Mouse (Mus musculus): ENCODE measurements at regions not wholly inside any gene's neighbourhood (a gene's known extent, or its start where the extent isn't known, plus 50 kb on each side); places are given as distances from the start of the nearest gene placed in this dataset.

DNA sequence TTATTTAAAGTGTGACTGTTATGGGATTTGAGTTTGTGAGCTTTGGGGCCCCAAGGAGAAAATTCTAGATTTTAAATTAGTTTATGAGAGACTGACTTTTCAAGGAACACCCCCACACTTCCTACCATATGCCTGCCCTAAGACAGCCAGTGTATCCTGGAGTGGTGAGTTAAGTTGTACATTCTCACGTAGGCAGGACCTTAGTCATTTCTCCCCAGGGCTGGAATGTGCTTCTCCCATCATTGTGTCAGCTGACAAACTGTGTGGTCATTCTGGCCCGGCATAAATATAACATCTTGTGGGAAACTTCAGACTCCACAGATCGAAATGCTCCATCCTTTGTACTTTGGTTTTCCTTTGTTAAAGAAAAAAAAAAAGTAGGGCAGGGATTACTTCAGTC, 73.1 kb upstream of the Tfpi start:
- no peak for ATAC-seq (replicated peaks; ENCODE audit: poor library complexity, severe bottlenecking)

GRCm38 (mm10) chr2:84548625-84549024, 72.0 kb upstream of the Tfpi start:
- no peak for ATAC-seq (replicated peaks; ENCODE audit: poor library complexity, severe bottlenecking)

GRCm38 (mm10) chr2:84545676-84546075, 69.1 kb upstream of the Tfpi start:
- ATAC-seq (replicated peaks; ENCODE audit: poor library complexity, severe bottlenecking) = no peak

DNA sequence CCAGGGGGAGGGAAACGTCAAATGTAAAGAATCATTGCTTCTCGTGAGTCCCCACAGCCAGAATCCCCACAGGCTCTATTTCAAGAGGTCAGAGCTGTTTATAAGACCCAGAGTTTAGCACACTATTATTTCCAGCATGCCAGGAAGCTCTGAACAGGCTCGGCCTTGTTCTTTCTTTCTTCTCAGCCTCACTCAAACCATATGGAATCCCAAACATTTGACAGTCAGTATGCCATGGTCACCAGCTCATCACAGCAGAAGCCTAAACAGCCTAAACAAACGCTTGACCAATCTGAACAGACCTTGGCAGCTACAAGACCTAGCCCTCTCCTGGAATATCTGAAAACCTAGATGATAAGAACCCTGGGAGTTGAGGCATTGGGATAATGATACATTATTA, 68.2 kb upstream of the Tfpi start:
- ATAC-seq (replicated peaks; ENCODE audit: poor library complexity, severe bottlenecking) = no peak

- no peak for ATAC-seq (replicated peaks; ENCODE audit: poor library complexity, severe bottlenecking)
Measured at GRCm38 (mm10) chr2:84544146-84544545, 67.6 kb upstream of the Tfpi start.

DNA sequence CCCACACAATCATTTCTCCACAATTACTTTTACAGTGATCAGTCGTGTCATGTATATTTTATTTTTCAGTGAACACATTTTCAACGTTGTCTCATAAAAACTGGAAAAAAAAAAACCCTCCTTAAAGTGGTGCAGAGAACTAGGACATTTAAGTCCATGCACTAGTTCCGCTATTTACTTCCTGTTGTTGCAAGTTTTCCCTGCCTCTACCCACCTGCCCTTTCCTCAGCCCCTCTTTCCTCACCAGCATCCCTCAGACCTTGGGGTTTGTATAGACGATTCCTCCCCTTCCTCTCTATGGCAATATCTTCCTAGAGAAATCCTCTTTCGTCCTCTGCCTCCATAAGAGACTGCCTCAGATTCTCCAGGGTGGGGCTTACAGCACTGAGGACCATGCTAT, 64.9 kb upstream of the Tfpi start:
- ATAC-seq (replicated peaks; ENCODE audit: poor library complexity, severe bottlenecking) = peak; percentile 96

DNA sequence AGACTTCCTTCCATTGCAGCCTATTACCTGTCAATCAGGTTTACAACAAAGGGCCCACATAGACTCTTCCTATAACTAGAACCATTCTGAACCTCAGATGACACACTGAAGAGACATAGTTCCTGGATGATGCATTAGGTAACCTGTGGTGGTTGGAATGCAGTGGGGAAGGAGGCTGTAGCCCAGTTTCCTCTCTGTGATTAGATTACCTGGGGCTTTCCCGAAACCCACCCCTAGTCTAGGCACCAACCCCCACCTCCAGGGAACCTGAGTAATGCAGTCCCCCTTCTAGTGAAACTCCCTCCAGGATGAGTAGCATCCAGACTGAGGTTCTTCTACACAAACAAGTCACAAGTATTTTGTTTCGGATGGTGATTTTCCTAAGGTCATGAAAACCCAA, 62.5 kb upstream of the Tfpi start:
- ATAC-seq (replicated peaks; ENCODE audit: poor library complexity, severe bottlenecking) = no peak

DNA sequence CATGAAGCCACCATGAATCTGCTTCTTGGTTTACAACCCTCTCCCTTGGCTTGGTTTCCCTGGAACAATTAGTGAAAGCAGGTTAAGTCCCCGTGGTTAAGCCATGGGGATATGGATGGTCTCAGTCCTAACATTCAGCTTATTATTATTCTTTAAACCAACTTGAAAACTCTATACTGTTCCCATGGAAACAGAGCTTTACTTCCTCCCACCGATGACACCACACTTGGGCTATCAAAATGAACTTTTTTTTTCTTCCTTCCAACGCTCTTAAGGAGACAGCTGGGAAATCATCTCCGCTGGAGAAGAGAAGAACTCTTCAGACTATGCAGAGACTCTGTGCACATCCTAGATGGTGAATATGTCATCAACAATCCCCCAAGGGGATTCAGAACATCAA, 61.4 kb upstream of the Tfpi start:
- ATAC-seq (replicated peaks; ENCODE audit: poor library complexity, severe bottlenecking) = peak; percentile 39; the same call in 1 of the 2 replicates

DNA sequence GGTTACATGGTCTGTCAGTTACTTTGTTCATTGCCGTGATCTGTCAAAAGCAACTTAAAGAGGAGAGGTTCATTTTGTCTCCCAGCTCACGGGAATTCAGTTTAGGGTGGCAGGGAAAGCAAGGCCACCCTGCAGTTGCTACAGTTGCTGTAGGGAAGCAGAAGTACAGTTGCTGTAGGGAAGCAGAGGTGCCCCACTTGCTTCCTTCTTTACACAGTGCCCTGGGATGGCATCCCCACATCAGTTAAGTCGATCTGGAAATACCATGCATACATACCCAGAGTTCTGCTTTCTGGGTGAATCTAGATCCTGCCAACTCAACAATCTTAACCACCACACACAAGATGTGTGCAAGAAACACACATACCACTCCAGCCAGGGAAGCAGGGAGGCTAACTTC, 54.6 kb upstream of the Tfpi start:
- ATAC-seq (replicated peaks; ENCODE audit: poor library complexity, severe bottlenecking) = peak; percentile 95

DNA sequence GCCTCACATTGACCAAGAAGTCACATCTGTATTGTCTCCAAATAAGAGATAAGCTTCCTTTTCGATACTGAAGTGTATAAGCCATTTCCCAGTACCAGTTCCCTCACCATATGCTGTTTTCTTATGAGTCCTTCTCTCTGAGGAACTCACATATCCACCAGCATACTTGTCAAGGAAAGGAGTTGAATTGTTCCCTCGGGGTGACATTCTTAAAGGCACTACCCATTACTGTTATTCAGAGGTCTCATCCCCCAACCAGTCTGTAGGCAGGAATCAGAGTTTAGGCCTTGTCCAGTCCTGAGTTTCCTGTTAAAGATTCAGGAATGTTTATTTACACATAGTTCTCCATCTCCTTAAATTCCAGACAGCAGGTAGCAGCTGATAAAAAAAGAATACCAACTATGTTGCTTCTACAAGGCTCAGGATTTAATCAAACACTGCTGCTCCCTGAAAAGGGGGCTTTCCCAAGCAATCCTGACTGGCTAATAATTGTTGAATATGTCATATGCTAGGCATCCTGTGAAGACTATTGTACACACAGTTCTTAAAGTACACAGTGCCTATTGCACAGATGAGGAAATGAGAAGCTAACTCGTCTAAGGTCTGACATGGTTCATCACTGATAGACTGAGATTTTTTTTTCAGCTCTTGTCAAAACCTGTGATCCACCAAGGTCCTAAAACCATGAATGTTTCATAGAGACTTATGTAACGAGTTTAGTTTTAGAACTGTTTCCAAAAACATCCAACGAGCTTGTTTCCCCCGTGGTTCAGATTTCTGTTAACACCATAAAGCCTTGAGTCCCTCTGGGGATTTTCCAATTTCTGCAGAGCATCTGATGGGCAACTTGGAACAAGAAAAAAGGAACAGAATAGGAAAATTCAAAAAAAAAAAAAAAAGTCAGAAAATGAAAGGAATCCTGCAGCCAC, 52.5 kb upstream of the Tfpi start:
- ATAC-seq (replicated peaks; ENCODE audit: poor library complexity, severe bottlenecking) = no peak

All from granulocyte monocyte progenitor cell, adult 5-6 weeks (primary cell).